Mouse (Mus musculus): ENCODE measurements around the gene Hook2. TPM values are rescaled to one million over a fixed set of nuclear protein-coding genes. Genes with fewer than 3 reads are reported as not detected.

Gene Hook2
- total and polyA plus RNA-seq, 2 experiments from 2014 or later: 1.9 to 3.5 TPM

DNA sequence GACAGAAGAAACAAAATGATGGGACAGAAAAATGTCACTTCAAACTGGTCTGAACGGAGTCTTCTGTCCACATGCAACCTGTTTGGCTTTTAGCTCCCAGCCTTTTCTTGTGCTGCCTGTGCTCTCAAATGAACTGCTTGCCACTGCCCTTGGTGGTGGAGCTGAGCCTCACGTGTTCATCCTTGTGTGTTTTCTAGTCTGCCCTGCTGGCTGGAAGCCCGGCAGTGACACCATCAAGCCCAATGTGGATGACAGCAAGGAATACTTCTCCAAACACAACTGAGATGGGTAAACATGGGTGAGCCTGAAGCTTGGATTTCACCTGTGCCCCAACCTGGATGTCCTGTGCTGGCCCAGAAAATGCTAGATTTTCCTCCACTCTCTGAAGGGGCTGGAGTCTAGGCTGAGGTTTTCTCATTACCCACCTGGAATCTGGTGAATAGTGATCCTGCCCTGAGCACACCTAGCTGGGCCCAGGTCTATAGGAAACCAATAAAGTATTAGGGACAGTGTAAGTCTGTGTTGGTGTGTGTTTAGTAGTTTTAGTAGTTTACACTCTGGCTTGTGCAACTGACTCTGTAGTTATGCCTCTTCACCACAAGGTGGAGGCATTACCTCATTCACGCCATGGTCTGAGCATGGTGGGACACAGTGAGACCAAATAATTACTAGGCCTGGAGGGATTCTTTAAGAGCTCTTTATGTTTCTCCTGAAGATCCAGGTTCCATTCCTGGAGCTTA, 16.4 kb upstream of the Hook2 start:
- Histone ChIP-seq H3K4me1 (ENCODE audit: control insufficient read depth, insufficient read depth) (peaks cover 16% of the 10 kb centered on the region), H3K9ac (replicated peaks; ENCODE audit: low read depth, low read length) (no peak overlapping the region), H3K4me2 (ENCODE audit: low read depth, low read length) (no peak overlapping the region), H3K4me3 (ENCODE audit: low read depth, low read length) (no peak overlapping the region), H3K27me3 (ENCODE audit: control insufficient read depth, insufficient read depth, low read length) (no peaks in the 10 kb centered on the region), H3K36me3 (replicated peaks; ENCODE audit: control insufficient read depth, insufficient read depth, low read length) (peaks cover 30% of the 10 kb centered on the region), H3K27ac (ENCODE audit: low read depth) (peak overlapping the region; percentile 43; the same call in 1 of the 2 replicates), H3K9me3 (replicated peaks; ENCODE audit: control insufficient read depth, low read length) (no peaks in the 10 kb centered on the region)
- 45% methylated on average over 4 of the region's 4 CpGs for WGBS
- ATAC-seq (ENCODE audit: insufficient read depth, low read depth) (peak; percentile 13; the same call in 1 of the 2 replicates), DNase-seq (ENCODE audit: low spot score) (peak; percentile 76)
- no peak for TF ChIP-seq EP300 (IDR thresholded peaks at IDR 0.05; ENCODE audit: low read depth)
- peak; percentile 95 for TF ChIP-seq CTCF (IDR thresholded peaks at IDR 0.05; ENCODE audit: low read depth)

DNA sequence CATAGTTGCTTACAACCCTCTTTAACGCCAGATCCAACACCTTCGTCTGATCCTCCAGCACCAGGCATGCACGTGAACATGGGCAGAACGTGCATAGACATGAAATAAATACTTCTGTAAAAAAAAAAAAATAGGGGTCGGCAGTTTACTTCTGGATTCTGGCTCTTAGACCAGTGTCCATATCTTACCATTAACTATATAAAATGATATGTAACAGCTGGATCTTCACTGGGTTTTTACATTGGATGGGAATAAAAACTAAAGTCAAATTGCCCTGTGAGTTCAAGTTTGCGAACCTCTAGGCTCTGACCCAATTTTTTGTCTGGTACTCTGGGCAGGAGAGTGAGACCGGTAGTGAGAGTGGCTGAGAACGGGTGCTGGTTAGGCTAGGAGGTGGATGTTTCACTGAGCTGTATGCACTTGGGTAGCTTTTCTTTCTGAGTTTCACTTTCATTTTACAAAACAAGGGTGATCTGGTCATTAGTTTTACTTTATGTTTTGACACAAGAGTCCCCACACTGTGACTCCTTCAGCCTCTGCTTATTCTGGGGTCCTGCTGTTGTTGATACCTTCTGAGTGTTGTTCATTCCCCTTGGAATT, 15.8 kb upstream of the Hook2 start:
- Histone ChIP-seq H3K4me3 (ENCODE audit: low read depth, low read length) (no peak overlapping the region), H3K27ac (ENCODE audit: low read depth) (no peak overlapping the region), H3K9ac (replicated peaks; ENCODE audit: low read depth, low read length) (no peak overlapping the region), H3K36me3 (replicated peaks; ENCODE audit: control insufficient read depth, insufficient read depth, low read length) (peaks cover 30% of the 10 kb centered on the region), H3K9me3 (replicated peaks; ENCODE audit: control insufficient read depth, low read length) (no peaks in the 10 kb centered on the region), H3K4me1 (ENCODE audit: control insufficient read depth, insufficient read depth) (peaks cover 22% of the 10 kb centered on the region), H3K4me2 (ENCODE audit: low read depth, low read length) (no peak overlapping the region), H3K27me3 (ENCODE audit: control insufficient read depth, insufficient read depth, low read length) (no peaks in the 10 kb centered on the region)
- DNase-seq (ENCODE audit: low spot score) (no peak), ATAC-seq (ENCODE audit: insufficient read depth, low read depth) (no peak)
- TF ChIP-seq CTCF (IDR thresholded peaks at IDR 0.05; ENCODE audit: low read depth): no peak
- TF ChIP-seq EP300 (IDR thresholded peaks at IDR 0.05; ENCODE audit: low read depth): no peak
- WGBS: 77% methylated on average over 8 of the region's 8 CpGs

DNA sequence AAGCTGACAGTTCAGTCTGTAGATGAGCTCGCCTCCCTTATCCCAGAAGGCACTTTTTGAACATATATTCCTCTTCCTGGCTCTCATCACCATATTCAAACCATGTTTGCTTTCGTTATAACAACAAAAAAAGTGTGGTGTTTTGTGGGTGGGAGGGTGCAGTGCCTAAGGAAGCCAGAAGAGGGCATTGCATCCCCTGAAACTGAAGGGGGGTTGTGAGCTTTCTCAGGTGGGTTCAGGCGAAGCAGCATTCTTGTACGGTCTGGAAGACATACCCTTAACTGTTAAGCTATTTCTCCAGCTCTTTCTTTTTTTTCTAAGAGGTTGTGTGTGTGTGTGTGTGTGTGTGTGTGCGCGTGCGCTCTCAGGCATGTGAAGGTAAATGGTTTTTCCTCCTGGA, 15.0 kb upstream of the Hook2 start:
- TF ChIP-seq EP300 (IDR thresholded peaks at IDR 0.05; ENCODE audit: low read depth) (0 out of 2 replicates have a peak, but pooled peaks have one; percentile 18), CTCF (IDR thresholded peaks at IDR 0.05; ENCODE audit: low read depth) (peak; percentile 86)
- Histone ChIP-seq H3K9ac (replicated peaks; ENCODE audit: low read depth, low read length) (no peak overlapping the region), H3K4me1 (ENCODE audit: control insufficient read depth, insufficient read depth) (peaks cover 24% of the 10 kb centered on the region), H3K27ac (ENCODE audit: low read depth) (0 out of 2 replicates have a peak overlapping the region, but pooled peaks have one; percentile 92), H3K27me3 (ENCODE audit: control insufficient read depth, insufficient read depth, low read length) (no peaks in the 10 kb centered on the region), H3K4me2 (ENCODE audit: low read depth, low read length) (peak overlapping the region; percentile 92; the same call in 1 of the 2 replicates), H3K36me3 (replicated peaks; ENCODE audit: control insufficient read depth, insufficient read depth, low read length) (peaks cover 30% of the 10 kb centered on the region), H3K9me3 (replicated peaks; ENCODE audit: control insufficient read depth, low read length) (no peaks in the 10 kb centered on the region), H3K4me3 (ENCODE audit: low read depth, low read length) (no peak overlapping the region; the same call in 1 of the 2 replicates)
- ATAC-seq (ENCODE audit: insufficient read depth, low read depth) (no peak), DNase-seq (ENCODE audit: low spot score) (peak; percentile 72)
- WGBS: 40% methylated on average over 7 of the region's 7 CpGs

DNA sequence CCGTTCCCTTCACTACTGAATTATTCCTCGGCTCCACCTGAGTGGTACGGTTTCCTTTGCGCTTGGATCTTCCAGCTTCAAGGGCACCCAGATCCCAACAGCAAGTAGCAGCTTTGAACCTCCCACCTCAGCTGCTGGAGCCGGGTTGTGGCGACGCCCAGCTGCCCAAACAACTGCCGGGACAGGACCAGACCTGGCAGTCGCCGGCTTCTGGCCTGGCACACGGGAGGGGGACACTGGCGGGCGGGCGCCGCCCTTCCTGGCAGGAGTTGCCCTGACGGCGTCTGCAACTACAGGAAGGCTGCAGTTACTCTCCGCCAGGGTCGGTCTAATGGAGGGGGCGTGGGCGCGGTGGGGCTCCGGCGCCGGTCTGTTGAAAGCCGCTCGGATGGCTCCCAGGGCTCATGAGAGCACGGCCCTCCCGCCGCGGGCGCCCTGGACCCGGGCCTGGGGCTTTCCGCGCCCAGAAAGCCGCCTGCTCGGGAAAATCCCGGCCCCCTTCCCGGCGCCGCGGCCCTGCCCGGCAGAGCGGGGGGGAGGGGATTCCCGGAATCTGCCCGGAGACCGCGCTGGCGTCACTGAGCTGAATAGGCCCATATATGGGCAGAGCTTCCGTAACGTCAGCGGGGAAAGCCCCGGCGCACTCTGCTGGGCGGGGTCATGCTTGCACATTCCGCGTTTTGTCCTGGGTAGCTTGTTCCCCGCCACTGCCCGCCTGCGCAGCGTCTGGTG, 14.2 kb upstream of the Hook2 start:
- Histone ChIP-seq H3K4me3 (ENCODE audit: low read depth, low read length) (peak overlapping the region; percentile 63), H3K4me2 (ENCODE audit: low read depth, low read length) (peak overlapping the region; percentile 92), H3K36me3 (replicated peaks; ENCODE audit: control insufficient read depth, insufficient read depth, low read length) (peaks cover 27% of the 10 kb centered on the region), H3K9me3 (replicated peaks; ENCODE audit: control insufficient read depth, low read length) (no peaks in the 10 kb centered on the region), H3K4me1 (ENCODE audit: control insufficient read depth, insufficient read depth) (peaks cover 25% of the 10 kb centered on the region), H3K27ac (ENCODE audit: low read depth) (peak overlapping the region; percentile 92), H3K27me3 (ENCODE audit: control insufficient read depth, insufficient read depth, low read length) (no peaks in the 10 kb centered on the region), H3K9ac (replicated peaks; ENCODE audit: low read depth, low read length) (peak overlapping the region; percentile 67)
- ATAC-seq (ENCODE audit: insufficient read depth, low read depth) (peak; percentile 71), DNase-seq (ENCODE audit: low spot score) (peak; percentile 93)
- WGBS: 1% methylated on average over 59 of the region's 61 CpGs
- no peak for TF ChIP-seq EP300 (IDR thresholded peaks at IDR 0.05; ENCODE audit: low read depth)
- TF ChIP-seq CTCF (IDR thresholded peaks at IDR 0.05; ENCODE audit: low read depth): no peak

DNA sequence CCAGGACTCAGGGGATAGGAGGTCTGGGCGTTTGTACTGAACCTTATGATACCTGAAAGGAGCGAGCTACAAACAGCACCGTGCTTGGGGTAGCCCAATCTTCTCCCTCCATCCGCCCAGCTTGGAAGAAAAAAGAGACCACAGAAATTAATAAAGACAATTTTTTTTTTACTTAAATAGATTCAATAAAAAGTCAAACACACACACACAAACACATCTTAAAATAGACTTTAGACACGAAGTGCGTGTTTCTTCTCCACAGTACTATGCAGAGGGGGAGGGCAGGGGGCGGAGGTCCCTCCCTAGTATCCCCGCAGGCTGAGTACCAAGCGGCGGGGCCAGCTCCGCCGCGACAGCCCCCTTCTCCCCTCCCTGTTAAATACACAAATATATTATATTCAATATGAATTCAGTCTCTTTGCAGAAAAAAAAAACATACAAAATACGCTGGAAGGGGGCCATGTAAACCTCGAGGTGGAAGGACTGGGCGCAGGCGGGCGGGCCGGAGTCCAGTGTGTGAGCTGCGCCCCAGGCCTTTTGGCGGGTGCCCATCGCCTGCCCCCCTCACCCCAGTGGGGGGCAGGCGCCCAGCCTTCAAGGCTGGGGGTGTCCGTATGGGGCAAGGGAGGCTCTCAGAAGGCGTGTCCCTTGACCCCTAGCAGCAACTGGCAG, 13.5 kb upstream of the Hook2 start:
- no peak for TF ChIP-seq EP300 (IDR thresholded peaks at IDR 0.05; ENCODE audit: low read depth)
- TF ChIP-seq CTCF (IDR thresholded peaks at IDR 0.05; ENCODE audit: low read depth): no peak
- H3K27ac ChIP-seq (ENCODE audit: low read depth): peak overlapping the region; percentile 92
- peak overlapping the region; percentile 67 for H3K9ac ChIP-seq (replicated peaks; ENCODE audit: low read depth, low read length)
- H3K36me3 ChIP-seq (replicated peaks; ENCODE audit: control insufficient read depth, insufficient read depth, low read length): peaks cover 20% of the 10 kb centered on the region
- H3K9me3 ChIP-seq (replicated peaks; ENCODE audit: control insufficient read depth, low read length): no peaks in the 10 kb centered on the region
- peaks cover 31% of the 10 kb centered on the region for H3K4me1 ChIP-seq (ENCODE audit: control insufficient read depth, insufficient read depth)
- WGBS: 2% methylated on average over 25 of the region's 25 CpGs
- H3K4me3 ChIP-seq (ENCODE audit: low read depth, low read length): peak overlapping the region; percentile 63
- DNase-seq (ENCODE audit: low spot score) (no peak), ATAC-seq (ENCODE audit: insufficient read depth, low read depth) (no peak)
- H3K4me2 ChIP-seq (ENCODE audit: low read depth, low read length): peak overlapping the region; percentile 92
- no peaks in the 10 kb centered on the region for H3K27me3 ChIP-seq (ENCODE audit: control insufficient read depth, insufficient read depth, low read length)

All from heart, postnatal 0 days (tissue).